Mouse (Mus musculus) C2C12 (cell line): Measurements from ENCODE around the gene Col4a3.

Experiments
- CTCF ChIP-seq: IDR thresholded peaks from one replicate; pipeline ENCODE4 v1.5.1; 2011; ENCODE audit not compliant: control insufficient read depth, insufficient read depth, insufficient read length
- MYOG ChIP-seq: IDR thresholded peaks from one replicate; pipeline ENCODE4 v1.6.1; 2011; ENCODE audit not compliant: control insufficient read depth, insufficient read length; ENCODE audit errors: extremely low read depth

DNA sequence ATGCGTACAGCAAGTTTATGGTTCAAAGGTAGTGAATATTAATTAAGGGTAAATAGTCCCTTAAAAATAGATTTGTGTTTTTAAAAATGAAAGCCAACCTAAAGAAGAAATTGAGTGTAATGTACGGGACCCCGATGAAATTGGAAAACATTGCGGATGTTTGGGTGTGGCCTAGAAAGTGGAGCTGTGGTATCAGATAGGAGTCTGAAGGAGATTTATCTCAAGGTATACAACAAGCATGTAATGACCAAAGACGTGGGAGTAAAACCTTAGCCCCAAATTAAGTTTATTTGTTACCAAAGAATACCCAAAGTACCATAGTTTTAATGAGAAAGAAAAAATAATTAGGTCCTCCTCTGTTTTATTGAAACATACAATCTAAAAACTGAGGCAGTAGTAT, 139.8 kb downstream of the Col4a3 start:
- TF ChIP-seq MYOG: no peak
- no peak for TF ChIP-seq CTCF
